Mouse (Mus musculus) midbrain, embryonic 16.5 days (tissue): ENCODE results near the gene Smad3. TPM values are rescaled to one million over a fixed set of nuclear protein-coding genes. Genes with fewer than 3 reads are reported as not detected.

Experiments
- ATAC-seq: fragments of 200-750 bp; cut with Nextera tagmentation; 2 replicates; pipeline ENCODE4 v1.8.0; 2017; ENCODE audit warnings: moderate TSS enrichment
- H3K27ac ChIP-seq: fragments of 300-500 bp; sonication (generic); 2 replicates; pipeline ENCODE4 v1.5.1; 2014; ENCODE audit warnings: mild to moderate bottlenecking, low read length, mixed read lengths
- H3K27me3 ChIP-seq: fragments of 300-500 bp; sonication (generic); 2 replicates; pipeline ENCODE4 v1.6.1; 2014; ENCODE audit warnings: low read depth, low read length, mixed read lengths; ENCODE audit not compliant: control insufficient read depth, insufficient read depth
- H3K36me3 ChIP-seq: fragments of 300-500 bp; sonication (generic); 2 replicates; pipeline ENCODE4 v1.6.1; 2014; ENCODE audit warnings: mild to moderate bottlenecking, low read length, moderate library complexity, mixed read lengths; ENCODE audit not compliant: control insufficient read depth, insufficient read depth
- H3K4me1 ChIP-seq: fragments of 300-500 bp; sonication (generic); 2 replicates; pipeline ENCODE4 v1.6.1; 2014; ENCODE audit warnings: mild to moderate bottlenecking, low read length, mixed read lengths; ENCODE audit not compliant: control insufficient read depth, insufficient read depth
- H3K4me2 ChIP-seq: fragments of 300-500 bp; sonication (generic); 2 replicates; pipeline ENCODE4 v1.6.1; 2014; ENCODE audit warnings: mild to moderate bottlenecking, low read length, mixed read lengths
- H3K4me3 ChIP-seq: fragments of 300-500 bp; sonication (generic); 2 replicates; pipeline ENCODE4 v1.5.1; 2014; ENCODE audit warnings: low read depth, mild to moderate bottlenecking, low read length, moderate library complexity, mixed read lengths
- H3K9ac ChIP-seq: fragments of 300-500 bp; sonication (generic); 2 replicates; pipeline ENCODE4 v1.6.1; 2014; ENCODE audit warnings: low read depth, low read length, mixed read lengths
- H3K9me3 ChIP-seq: fragments of 300-500 bp; sonication (generic); replicated peaks from 2 replicates; pipeline ENCODE4 v1.6.1; 2014; ENCODE audit warnings: mild to moderate bottlenecking, low read length, mixed read lengths; ENCODE audit not compliant: control insufficient read depth, poor library complexity, severe bottlenecking
- WGBS: fragments of 180-500 bp; shearing (Covaris S2); extraction: QIAGEN DNeasy Blood & Tissue Kit; methylation state at CpG from one replicate; pipeline ENCODE4 v1.1.7; 2014; 5-methylcytosine and 5-hydroxymethylcytosine counted together
- polyA plus RNA-seq: library from polyadenylated mRNA; unstranded; fragments of >200 nt; fragmentation: Nextera tagmentation; extraction: Ambion mirVana; gene quantifications from 2 replicates; pipeline ENCODE4 v1.2.1, GENCODE M21; 2015

Smad3 gene
- polyA plus RNA-seq, 1 experiment from 2014 or later: 5.7 TPM

DNA sequence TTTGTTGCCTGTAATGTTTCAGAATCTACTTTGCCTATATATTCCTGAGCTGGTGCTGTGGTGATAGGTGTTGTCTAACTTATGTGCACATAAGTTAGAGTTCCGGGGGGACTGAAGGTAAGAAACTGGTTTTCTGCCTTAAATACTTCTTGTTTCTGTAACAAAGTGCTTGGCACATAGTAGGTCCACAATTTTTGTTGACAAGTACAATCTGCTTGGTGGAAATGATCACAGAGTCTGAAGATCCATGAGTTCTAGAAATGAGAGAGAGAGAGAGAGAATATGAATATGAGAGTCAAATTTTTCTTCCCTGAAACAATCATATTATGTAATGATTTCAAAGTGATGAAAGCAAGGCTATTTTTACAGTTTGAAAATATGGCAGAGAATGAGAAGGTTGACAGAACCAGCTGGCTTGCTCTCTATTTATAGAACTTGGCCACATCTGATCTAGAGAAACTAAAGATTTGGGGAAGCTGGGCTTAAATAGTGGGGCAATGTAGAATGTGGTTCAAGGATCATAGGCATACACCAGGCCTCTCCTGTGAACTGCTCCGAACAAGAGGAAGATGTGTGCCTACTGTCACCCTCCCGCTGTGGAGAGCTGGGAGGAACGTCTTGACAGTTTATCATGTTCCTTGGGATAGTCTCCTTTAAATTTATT lies 115.7 kb downstream of the Smad3 start:
- no peak overlapping the region for H3K4me2 ChIP-seq
- H3K36me3 ChIP-seq: peaks cover 8% of the 10 kb centered on the region; the same call in 1 of the 2 replicates
- no peak overlapping the region for H3K9ac ChIP-seq
- H3K4me1 ChIP-seq: no peaks in the 10 kb centered on the region
- H3K27ac ChIP-seq: no peak overlapping the region
- WGBS: 89% methylated on average over 4 of the region's 4 CpGs
- no peak for ATAC-seq
- H3K27me3 ChIP-seq: no peaks in the 10 kb centered on the region
- H3K4me3 ChIP-seq: no peak overlapping the region
- H3K9me3 ChIP-seq: no peaks in the 10 kb centered on the region

DNA sequence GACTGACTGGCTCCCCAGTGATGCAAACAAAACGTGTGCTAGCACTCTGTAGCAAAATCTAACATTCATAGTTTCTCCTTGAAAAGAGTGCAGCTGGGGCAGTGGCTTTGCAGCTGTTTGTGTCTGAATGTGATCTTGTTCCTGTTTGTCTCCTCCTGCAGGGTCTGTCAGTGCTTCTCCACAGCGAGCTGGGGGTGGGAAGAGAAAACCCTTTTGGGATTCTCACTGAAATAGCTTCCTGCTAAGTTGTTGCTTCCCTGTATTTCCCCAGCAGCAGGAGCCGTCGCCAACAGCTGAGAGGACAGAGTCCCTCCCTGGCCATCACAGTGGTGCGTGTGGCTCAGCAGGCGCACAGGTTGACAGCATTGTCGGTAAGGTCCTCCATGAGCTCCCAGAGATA lies 121.7 kb downstream of the Smad3 start:
- Histone ChIP-seq H3K27ac (no peak overlapping the region), H3K27me3 (no peaks in the 10 kb centered on the region), H3K9ac (no peak overlapping the region), H3K4me1 (0 out of 2 replicates have a peak, but pooled peaks cover 5% of the 10 kb centered on the region), H3K4me2 (no peak overlapping the region), H3K4me3 (no peak overlapping the region), H3K9me3 (no peaks in the 10 kb centered on the region), H3K36me3 (peaks cover 7% of the 10 kb centered on the region; the same call in 1 of the 2 replicates)
- no peak for ATAC-seq
- 75% methylated on average over 7 of the region's 7 CpGs for WGBS

DNA sequence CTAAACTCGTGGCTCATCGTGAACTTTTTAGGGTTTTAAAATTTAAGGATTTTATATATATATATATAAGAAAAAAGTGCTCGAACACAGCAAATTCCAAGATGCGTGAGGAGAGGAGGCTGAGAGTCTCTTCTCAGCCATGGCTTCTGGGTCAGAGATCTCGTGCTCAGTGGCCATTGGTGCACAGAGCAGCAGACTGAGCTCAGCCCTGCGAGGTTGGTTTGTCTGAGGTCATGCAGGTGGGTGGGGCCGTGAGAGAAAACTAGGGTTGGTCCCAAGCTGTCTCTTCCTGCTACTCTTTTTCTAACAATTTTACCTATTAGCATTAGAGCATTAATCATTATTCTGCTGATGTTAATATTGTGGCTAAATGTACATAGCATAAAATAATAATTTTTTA lies 124.5 kb downstream of the Smad3 start:
- Histone ChIP-seq H3K27ac (no peak overlapping the region), H3K4me1 (0 out of 2 replicates have a peak, but pooled peaks cover 5% of the 10 kb centered on the region), H3K36me3 (peaks cover 8% of the 10 kb centered on the region), H3K9me3 (no peaks in the 10 kb centered on the region), H3K27me3 (no peaks in the 10 kb centered on the region), H3K4me3 (no peak overlapping the region), H3K4me2 (no peak overlapping the region), H3K9ac (no peak overlapping the region)
- WGBS: 51% methylated on average over 7 of the region's 7 CpGs
- ATAC-seq: no peak

DNA sequence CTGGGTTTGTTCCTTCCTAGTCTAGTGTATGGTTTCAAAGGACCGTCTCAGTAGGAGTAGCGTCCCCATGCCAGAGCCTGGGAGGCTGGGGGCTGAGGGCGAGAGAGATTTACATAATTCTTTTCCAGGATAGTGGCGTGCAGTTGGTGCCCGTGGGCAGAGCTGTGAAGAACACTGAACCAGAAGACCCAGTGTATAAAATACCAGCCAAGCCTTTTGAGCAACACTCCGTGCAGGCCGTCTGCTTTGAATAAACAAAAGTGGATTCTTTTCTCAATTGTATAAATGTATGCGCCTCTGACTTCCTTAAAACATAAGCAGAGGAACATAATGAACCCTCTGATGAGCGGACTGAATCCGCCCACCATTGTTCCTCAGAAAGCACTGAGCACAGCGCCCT lies 124.9 kb downstream of the Smad3 start:
- H3K4me3 ChIP-seq: no peak overlapping the region
- no peak overlapping the region for H3K27ac ChIP-seq
- H3K27me3 ChIP-seq: no peaks in the 10 kb centered on the region
- H3K36me3 ChIP-seq: peaks cover 8% of the 10 kb centered on the region
- H3K9me3 ChIP-seq: no peaks in the 10 kb centered on the region
- no peak for ATAC-seq
- no peak overlapping the region for H3K9ac ChIP-seq
- 0 out of 2 replicates have a peak, but pooled peaks cover 5% of the 10 kb centered on the region for H3K4me1 ChIP-seq
- 17% methylated on average over 11 of the region's 11 CpGs for WGBS
- 0 out of 2 replicates have a peak overlapping the region, but pooled peaks have one; percentile 21 for H3K4me2 ChIP-seq

DNA sequence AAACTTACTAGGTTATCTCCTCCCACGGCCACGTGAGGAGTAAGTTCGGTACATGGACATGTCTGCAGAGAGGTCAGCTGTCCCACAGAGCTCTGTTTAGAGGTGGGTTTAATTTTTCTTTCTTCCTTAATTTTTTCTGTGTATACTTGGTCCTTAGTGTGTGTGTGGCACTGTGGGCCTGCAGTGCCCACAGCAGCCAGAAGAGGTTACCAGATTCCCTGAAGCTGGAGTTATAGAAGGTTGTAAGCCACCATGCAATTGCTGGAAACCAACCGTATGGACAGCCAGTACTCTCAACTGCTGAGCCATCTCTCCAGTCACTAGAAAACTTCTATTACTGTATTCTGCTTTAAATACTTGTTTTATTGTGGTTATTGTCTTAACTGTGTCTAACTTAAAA lies 125.7 kb downstream of the Smad3 start:
- H3K9me3 ChIP-seq: no peaks in the 10 kb centered on the region
- peaks cover 11% of the 10 kb centered on the region for H3K36me3 ChIP-seq
- no peak overlapping the region for H3K27ac ChIP-seq
- ATAC-seq: no peak
- H3K9ac ChIP-seq: no peak overlapping the region
- H3K4me2 ChIP-seq: no peak overlapping the region
- no peaks in the 10 kb centered on the region for H3K27me3 ChIP-seq
- no peak overlapping the region for H3K4me3 ChIP-seq
- 0 out of 2 replicates have a peak, but pooled peaks cover 5% of the 10 kb centered on the region for H3K4me1 ChIP-seq
- WGBS: 79% methylated on average over 4 of the region's 4 CpGs

DNA sequence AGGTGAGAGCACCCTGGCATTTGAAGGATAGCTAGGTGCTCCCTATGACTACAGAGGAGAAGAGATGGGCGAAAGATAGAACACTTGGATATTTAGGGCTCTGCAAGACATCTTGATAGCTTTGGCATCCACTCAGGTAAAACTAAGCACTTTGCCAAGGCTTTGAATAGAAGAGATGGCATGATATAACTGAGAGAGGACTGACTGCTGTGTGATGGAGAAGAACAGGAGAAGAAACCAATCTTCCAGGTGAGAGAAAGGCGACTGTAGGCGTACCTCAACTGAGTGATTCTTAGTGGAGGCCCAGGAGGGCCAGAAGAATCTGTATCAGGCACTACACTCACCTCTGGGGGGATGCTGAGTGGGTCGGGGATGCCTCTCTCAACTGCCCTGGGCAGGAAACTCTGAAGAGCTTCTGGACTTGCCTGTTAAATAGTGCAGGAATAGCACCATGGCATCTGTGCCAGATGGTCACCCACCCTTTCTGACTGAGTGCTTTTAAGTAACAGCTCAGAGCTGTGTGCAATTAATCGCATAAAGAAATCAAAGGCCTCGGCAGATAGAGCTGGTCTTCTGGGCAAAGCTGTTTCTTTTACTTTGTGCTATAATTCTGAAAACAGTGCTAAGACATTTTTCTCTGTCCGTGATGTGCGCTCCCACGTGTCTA lies 132.6 kb downstream of the Smad3 start:
- ATAC-seq: no peak
- Histone ChIP-seq H3K27me3 (no peaks in the 10 kb centered on the region), H3K4me1 (no peaks in the 10 kb centered on the region), H3K27ac (no peak overlapping the region), H3K4me3 (no peak overlapping the region), H3K9ac (no peak overlapping the region), H3K36me3 (peaks cover 10% of the 10 kb centered on the region), H3K9me3 (no peaks in the 10 kb centered on the region), H3K4me2 (no peak overlapping the region)
- WGBS: 91% methylated on average over 9 of the region's 9 CpGs

DNA sequence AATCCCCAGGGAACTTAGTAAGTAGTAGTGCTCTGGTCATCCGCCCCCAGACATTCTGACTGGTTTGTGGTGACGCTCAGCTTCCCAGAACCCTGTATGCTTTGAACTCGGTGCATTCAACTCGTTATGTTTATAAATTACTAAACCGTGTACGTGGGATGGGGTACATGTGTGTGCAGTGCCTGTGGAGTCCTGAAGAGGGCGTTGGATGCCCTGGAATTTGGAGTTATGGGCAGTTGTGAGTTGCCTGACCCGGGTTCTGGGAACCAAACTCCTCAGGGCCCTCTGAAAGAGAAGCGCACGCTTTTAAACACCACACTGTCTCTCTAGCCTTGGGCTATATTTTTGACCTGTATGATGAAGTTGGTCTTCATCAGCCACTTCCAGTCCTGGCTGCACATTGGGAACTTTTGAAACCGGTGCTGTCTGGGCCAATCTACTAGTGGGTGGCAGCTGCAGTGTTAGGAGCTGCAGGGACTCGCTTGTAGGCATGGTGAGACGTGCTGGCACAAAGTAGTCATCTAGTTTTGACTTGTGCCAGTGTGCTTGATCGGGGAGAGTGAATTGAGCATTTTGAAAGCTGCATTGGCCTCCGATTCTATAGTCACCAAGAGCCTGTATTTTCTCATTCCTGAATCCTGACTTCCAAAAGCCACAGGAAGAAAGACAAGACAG lies 133.8 kb downstream of the Smad3 start:
- ATAC-seq: no peak
- H3K27me3 ChIP-seq: no peaks in the 10 kb centered on the region
- no peaks in the 10 kb centered on the region for H3K9me3 ChIP-seq
- peaks cover 4% of the 10 kb centered on the region; the same call in 1 of the 2 replicates for H3K36me3 ChIP-seq
- no peak overlapping the region for H3K4me2 ChIP-seq
- no peaks in the 10 kb centered on the region for H3K4me1 ChIP-seq
- no peak overlapping the region for H3K27ac ChIP-seq
- whole genome bisulfite sequencing: 75% methylated on average over 15 of the region's 15 CpGs
- no peak overlapping the region for H3K9ac ChIP-seq
- H3K4me3 ChIP-seq: no peak overlapping the region

DNA sequence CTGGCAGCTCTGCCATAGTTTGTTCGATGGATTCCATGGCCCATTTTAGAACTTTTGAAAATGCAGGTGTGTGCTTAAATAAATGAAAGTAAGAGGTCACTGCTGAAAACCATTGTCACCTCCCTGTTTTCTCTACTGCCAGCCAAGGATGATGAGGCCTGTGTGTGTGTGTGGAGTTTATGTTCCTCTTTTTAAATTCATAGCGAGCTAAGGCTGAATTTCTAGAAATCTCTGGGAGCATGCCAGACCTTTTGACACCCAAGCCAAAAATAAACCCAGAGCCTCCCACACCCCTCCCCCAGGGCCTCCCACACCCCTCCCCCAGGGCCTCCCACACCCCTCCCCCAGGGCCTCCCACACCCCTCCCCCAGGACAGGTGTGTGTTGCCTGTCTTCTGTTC lies 139.8 kb downstream of the Smad3 start:
- H3K9ac ChIP-seq: no peak overlapping the region
- H3K4me2 ChIP-seq: no peak overlapping the region
- H3K9me3 ChIP-seq: no peaks in the 10 kb centered on the region
- WGBS: 96% methylated on average over 2 of the region's 2 CpGs
- no peak for ATAC-seq
- no peak overlapping the region for H3K4me3 ChIP-seq
- peaks cover 12% of the 10 kb centered on the region for H3K36me3 ChIP-seq
- H3K27me3 ChIP-seq: no peaks in the 10 kb centered on the region
- H3K4me1 ChIP-seq: peaks cover 6% of the 10 kb centered on the region; the same call in 1 of the 2 replicates
- H3K27ac ChIP-seq: no peak overlapping the region
